In the genomic region with DNA sequence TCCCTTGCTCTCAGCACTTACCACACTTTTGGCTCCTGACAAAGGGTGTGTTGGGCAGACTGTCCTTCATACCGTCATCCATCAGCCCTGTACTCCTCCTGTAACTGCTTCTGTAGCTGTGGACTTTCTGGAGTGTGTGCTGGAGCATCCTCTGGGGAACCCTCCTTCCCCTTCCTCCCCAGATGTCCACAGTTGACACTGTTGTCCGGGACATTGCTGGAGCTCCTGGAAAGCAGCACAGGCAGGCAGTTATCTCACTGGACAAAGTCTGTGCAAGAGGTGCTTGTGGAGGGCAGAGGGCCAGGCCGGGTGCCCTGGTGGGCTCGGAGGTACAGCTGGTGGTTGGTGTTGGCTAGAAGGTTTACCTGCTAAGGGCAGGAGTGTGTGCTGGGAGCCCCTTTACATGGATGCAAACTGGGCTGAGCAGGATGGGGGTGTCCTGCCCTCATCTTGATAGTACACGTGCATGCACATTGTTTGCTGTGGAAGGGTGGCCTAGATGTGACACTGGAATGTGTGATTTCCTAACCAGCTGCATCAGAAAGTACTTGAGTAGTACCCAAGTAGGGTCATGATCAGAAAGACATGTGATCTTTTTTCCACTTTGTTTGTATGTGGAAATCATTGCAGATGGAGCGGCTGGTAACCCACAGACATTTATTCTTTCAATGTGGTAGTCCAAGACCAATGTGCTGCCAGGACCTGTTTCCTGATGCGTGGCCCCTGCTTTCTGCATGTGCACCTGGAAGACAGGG, we compare ENCODE assay signal across 29 mouse cellular contexts.
A peak's percentile ranks its signal among the peaks of the same experiment; 100 is the strongest.
DNase-seq lines count a peak whose midpoint lies in the region; ATAC-seq and TF ChIP-seq lines count a peak whose summit lies in the region.
"Had no signal": no experiment of that assay in that cellular context is flagged by ENCODE, and none has a peak within 500 bp of the region (broad histone marks: within the 10 kb centered on the region; RNA-seq: fewer than 3 reads in every experiment).

No protein-coding gene starts in this region.

- DNase-seq in heart, adult 2 months, result no peak
- no peak for DNase-seq in heart, embryonic 10.5 days (ENCODE audit: low spot score)
- DNase-seq in lung, postnatal 0 days (ENCODE audit: low spot score), result peak; percentile 65
- DNase-seq in lung, postnatal 25 days (ENCODE audit: low spot score), result no peak
- no peak for DNase-seq in gastrocnemius, adult 8-10 months (ENCODE audit: low spot score in 2 of 2)
- no peak for DNase-seq in stomach, postnatal 0 days (ENCODE audit: low spot score)
- DNase-seq: adrenal gland, adult 8-10 months; cerebellum, adult 11 months; cerebellum, adult 9-10 months; cerebellum, postnatal 36 days; gastrocnemius, postnatal 36 days; kidney, adult 18-20 months; kidney, postnatal 36 days; liver, embryonic 13.5 days; lung, adult 2 months; lung, postnatal 14 days; retina, postnatal 1 day; spleen, adult 18-20 months; thymus, adult 18-20 months had no signal

- TF ChIP-seq CTCF in heart, adult 2 months (IDR thresholded peaks at IDR 0.05), result no peak
- no peak for TF ChIP-seq CTCF in lung, postnatal 0 days (IDR thresholded peaks at IDR 0.05)
- no peak for TF ChIP-seq CTCF in stomach, postnatal 0 days (IDR thresholded peaks at IDR 0.05; ENCODE audit: low read depth)

- peak; percentile 56 for ATAC-seq in lung, postnatal 0 days
- peak; percentile 59 for ATAC-seq in granulocyte monocyte progenitor cell, adult 5-6 weeks (replicated peaks; ENCODE audit: poor library complexity, severe bottlenecking)
- ATAC-seq in stomach, postnatal 0 days (ENCODE audit: low FRiP score, low TSS enrichment), result no peak
- ATAC-seq: CD4-positive, CD25-positive, alpha-beta regulatory T cell, adult 4 months; forebrain, embryonic 13.5 days; hindbrain, embryonic 16.5 days; midbrain, embryonic 15.5 days had no signal

- TF ChIP-seq POLR2A in heart, adult 2 months (IDR thresholded peaks at IDR 0.05; ENCODE audit: insufficient read depth, low read depth, low read length), result no peak

- peaks cover 13% of the 10 kb centered on the region for H3K79me2 ChIP-seq in heart, adult 2 months (replicated peaks; ENCODE audit: control insufficient read depth, insufficient read depth, low read length)

- no peaks in the 10 kb centered on the region for H3K9me3 ChIP-seq in heart, embryonic 10.5 days
- H3K9me3 ChIP-seq in lung, postnatal 0 days (ENCODE audit: low read length), result no peaks in the 10 kb centered on the region
- H3K9me3 ChIP-seq in stomach, postnatal 0 days (ENCODE audit: control insufficient read depth, low read length), result no peaks in the 10 kb centered on the region
- H3K9me3 ChIP-seq: forebrain, embryonic 13.5 days; limb, embryonic 12.5 days; liver, embryonic 13.5 days; midbrain, embryonic 10.5 days; midbrain, embryonic 15.5 days; neural tube, embryonic 15.5 days had no signal

- peaks cover 14% of the 10 kb centered on the region for H3K4me1 ChIP-seq in heart, adult 2 months (ENCODE audit: control insufficient read depth, insufficient read depth, low read length)
- peaks cover 44% of the 10 kb centered on the region for H3K4me1 ChIP-seq in heart, embryonic 10.5 days
- H3K4me1 ChIP-seq in lung, postnatal 0 days (ENCODE audit: insufficient read depth, low read depth, low read length), result peaks cover 10% of the 10 kb centered on the region
- no peaks in the 10 kb centered on the region for H3K4me1 ChIP-seq in stomach, postnatal 0 days (replicated peaks; ENCODE audit: control insufficient read depth, insufficient read depth)

- TF ChIP-seq EP300 in heart, adult 2 months (IDR thresholded peaks at IDR 0.05; ENCODE audit: insufficient read depth, low read depth, low read length), result 0 out of 2 replicates have a peak, but pooled peaks have one; percentile 49
- TF ChIP-seq EP300 in lung, postnatal 0 days (IDR thresholded peaks at IDR 0.05), result 0 out of 2 replicates have a peak, but pooled peaks have one; percentile 20
- no peak for TF ChIP-seq EP300 in stomach, postnatal 0 days (optimal IDR thresholded peaks at IDR 0.05)

- no peaks in the 10 kb centered on the region for H3K27me3 ChIP-seq in heart, adult 2 months (ENCODE audit: control insufficient read depth, insufficient read depth, low read length)
- H3K27me3 ChIP-seq in heart, embryonic 10.5 days (ENCODE audit: insufficient read depth, poor library complexity, severe bottlenecking), result no peaks in the 10 kb centered on the region
- H3K27me3 ChIP-seq in lung, postnatal 0 days (replicated peaks; ENCODE audit: insufficient read depth, low read length), result no peaks in the 10 kb centered on the region
- no peaks in the 10 kb centered on the region for H3K27me3 ChIP-seq in stomach, postnatal 0 days (ENCODE audit: control insufficient read depth, insufficient read depth, low read length)
- H3K27me3 ChIP-seq: forebrain, embryonic 13.5 days; limb, embryonic 12.5 days; liver, embryonic 13.5 days; midbrain, embryonic 15.5 days; neural tube, embryonic 15.5 days had no signal

- no peak overlapping the region for H3K9ac ChIP-seq in heart, adult 2 months (ENCODE audit: low read depth, low read length)
- no peak overlapping the region for H3K9ac ChIP-seq in lung, postnatal 0 days (replicated peaks; ENCODE audit: low read depth)
- H3K9ac ChIP-seq in stomach, postnatal 0 days (ENCODE audit: low read length), result no peak overlapping the region
- H3K9ac ChIP-seq: forebrain, embryonic 13.5 days; limb, embryonic 12.5 days; liver, embryonic 13.5 days; midbrain, embryonic 15.5 days; neural tube, embryonic 15.5 days had no signal

- intact Hi-C loops in heart, adult 2 months (cut with DNase I), result no loop called here

- H3K27ac ChIP-seq in heart, adult 2 months, result no peak overlapping the region
- no peak overlapping the region for H3K27ac ChIP-seq in heart, embryonic 10.5 days
- H3K27ac ChIP-seq in lung, postnatal 0 days (ENCODE audit: low read length), result no peak overlapping the region
- no peak overlapping the region for H3K27ac ChIP-seq in stomach, postnatal 0 days (replicated peaks)
- H3K27ac ChIP-seq: forebrain, embryonic 13.5 days; layer of hippocampus, adult 2 months; left cerebral cortex, adult 2 months; limb, embryonic 12.5 days; liver, embryonic 13.5 days; midbrain, embryonic 10.5 days; midbrain, embryonic 15.5 days; neural tube, embryonic 15.5 days had no signal

- no peaks in the 10 kb centered on the region for H3K36me3 ChIP-seq in heart, adult 2 months (ENCODE audit: control insufficient read depth, insufficient read depth, low read length)
- no peaks in the 10 kb centered on the region for H3K36me3 ChIP-seq in heart, embryonic 10.5 days
- H3K36me3 ChIP-seq in lung, postnatal 0 days (ENCODE audit: insufficient read depth, low read length), result no peaks in the 10 kb centered on the region
- H3K36me3 ChIP-seq in stomach, postnatal 0 days (ENCODE audit: control insufficient read depth, insufficient read depth, low read length), result no peaks in the 10 kb centered on the region
- H3K36me3 ChIP-seq: limb, embryonic 12.5 days; liver, embryonic 13.5 days; midbrain, embryonic 15.5 days; neural tube, embryonic 15.5 days had no signal

- H3K4me2 ChIP-seq in lung, postnatal 0 days (replicated peaks; ENCODE audit: low read depth, low read length), result no peak overlapping the region
- H3K4me2 ChIP-seq in stomach, postnatal 0 days (replicated peaks; ENCODE audit: low read depth), result no peak overlapping the region
- H3K4me2 ChIP-seq: forebrain, embryonic 13.5 days; limb, embryonic 12.5 days; liver, embryonic 13.5 days; midbrain, embryonic 15.5 days; neural tube, embryonic 15.5 days had no signal

- WGBS in heart, adult 2 months, result 29% methylated on average over 7 of the region's 7 CpGs
- WGBS in heart, embryonic 10.5 days, result 68% methylated on average over 7 of the region's 7 CpGs
- 39% methylated on average over 7 of the region's 7 CpGs for WGBS in lung, postnatal 0 days
- 71% methylated on average over 7 of the region's 7 CpGs for WGBS in stomach, postnatal 0 days

- H3K4me3 ChIP-seq in heart, adult 2 months, result no peak overlapping the region
- no peak overlapping the region for H3K4me3 ChIP-seq in heart, embryonic 10.5 days
- no peak overlapping the region for H3K4me3 ChIP-seq in lung, postnatal 0 days (ENCODE audit: low read depth, low read length)
- no peak overlapping the region for H3K4me3 ChIP-seq in stomach, postnatal 0 days (ENCODE audit: low read depth, low read length)
- H3K4me3 ChIP-seq: forebrain, embryonic 13.5 days; layer of hippocampus, adult 2 months; left cerebral cortex, adult 2 months; limb, embryonic 12.5 days; liver, embryonic 13.5 days; midbrain, embryonic 10.5 days; midbrain, embryonic 15.5 days; neural tube, embryonic 15.5 days had no signal
